Mouse (Mus musculus) ES-E14 (cell line): ENCODE results near the gene Mrtfb. TPM values are rescaled to one million over a fixed set of nuclear protein-coding genes. Genes with fewer than 3 reads are reported as not detected.

Experiments used
- DNase-seq: peaks from one replicate; pipeline ENCODE4 v3.0.0-alpha.2; 2013; ENCODE audit warnings: low read depth, low spot score
- H3K27ac ChIP-seq: 2 replicates; pipeline ENCODE4 v1.5.1; 2012; ENCODE audit warnings: low read depth, mild to moderate bottlenecking, low read length, moderate library complexity, mixed read lengths; ENCODE audit not compliant: poor library complexity, insufficient read depth, severe bottlenecking
- H3K36me3 ChIP-seq: 2 replicates; pipeline ENCODE4 v1.6.1; 2012; ENCODE audit warnings: mild to moderate bottlenecking, low read length, moderate library complexity, mixed read lengths; ENCODE audit not compliant: control insufficient read depth, poor library complexity, insufficient read depth, severe bottlenecking
- H3K4me1 ChIP-seq, 2 experiments: fragments of 150-350 bp in 1 of 2; sonication (generic) in 1 of 2; 2 replicates each; pipeline ENCODE4 v1.6.1; 2012; ENCODE audit warnings: low read length in 2 of 2, mild to moderate bottlenecking in 1 of 2, mixed read lengths in 1 of 2; ENCODE audit not compliant: control insufficient read depth in 2 of 2, insufficient read depth in 2 of 2, poor library complexity in 1 of 2
- H3K4me3 ChIP-seq, 2 experiments: fragments of 150-350 bp in 1 of 2; sonication (generic) in 1 of 2; 2 replicates each; pipeline ENCODE4 v1.5.1; 2012; ENCODE audit warnings: low read length in 2 of 2, low read depth in 1 of 2, mild to moderate bottlenecking in 1 of 2, mixed read lengths in 1 of 2; ENCODE audit not compliant: insufficient read depth in 1 of 2, poor library complexity in 1 of 2, severe bottlenecking in 1 of 2
- H3K9ac ChIP-seq: 2 replicates; pipeline ENCODE4 v1.6.1; 2012; ENCODE audit warnings: low read depth, mild to moderate bottlenecking, low read length, mixed read lengths; ENCODE audit not compliant: poor library complexity, insufficient read depth, severe bottlenecking
- H3K9me3 ChIP-seq: fragments of 150-350 bp; sonication (generic); 2 replicates; pipeline ENCODE4 v1.6.1; 2012; ENCODE audit warnings: low read depth, mild to moderate bottlenecking, low read length; ENCODE audit not compliant: control insufficient read depth, insufficient read depth
- CHD2 ChIP-seq: IDR thresholded peaks from 2 replicates; pipeline ENCODE4 v1.6.1; 2014; ENCODE audit warnings: mild to moderate bottlenecking, low read depth, low read length, inconsistent platforms
- HCFC1 ChIP-seq: IDR thresholded peaks from 2 replicates; pipeline ENCODE4 v1.6.1; 2012; ENCODE audit warnings: low read length, inconsistent platforms, borderline replicate concordance; ENCODE audit not compliant: insufficient read depth
- MAFK ChIP-seq: IDR thresholded peaks from 2 replicates; pipeline ENCODE4 v1.6.1; 2014; ENCODE audit warnings: mild to moderate bottlenecking, low read depth, low read length, inconsistent platforms; ENCODE audit not compliant: insufficient read depth
- ZC3H11A ChIP-seq: IDR thresholded peaks from 2 replicates; pipeline ENCODE4 v1.6.1; 2012; ENCODE audit warnings: low read depth, mild to moderate bottlenecking, inconsistent platforms, low read length, borderline replicate concordance
- ZNF384 ChIP-seq: IDR thresholded peaks from 2 replicates; pipeline ENCODE4 v1.6.1; 2012; ENCODE audit warnings: low read depth, low read length, inconsistent platforms
- in situ Hi-C, 2 experiments: fragments of 600-800 bp; cut with MboI; formaldehyde crosslinking; loops; one replicate each; pipeline ENCODE4 v1.15.1; 2025; ENCODE audit warnings: low sequenced_read_pairs in 2 of 2, inconsistent platforms in 1 of 2; ENCODE audit not compliant: unreplicated experiment in 2 of 2
- total RNA-seq: library from RNA; depleted of rRNA; stranded (reverse); fragments of 300-350 nt; gene quantifications from 2 replicates; pipeline ENCODE4 v1.2.3, GENCODE M21; 2012; rRNA removed

Mrtfb gene
- total RNA-seq, 1 experiment: 9.6 TPM

- Histone ChIP-seq H3K9me3 (no peaks in the 10 kb centered on the region), H3K9ac (no peak overlapping the region), H3K4me3 (no peak overlapping the region), H3K4me1 (no peaks in the 10 kb centered on the region), H3K36me3 (no peaks in the 10 kb centered on the region), H3K27ac (no peak overlapping the region)
- in situ Hi-C loops: no loop called here
- no peak for DNase-seq
- TF ChIP-seq HCFC1: no peak
- no peak for TF ChIP-seq ZC3H11A
- TF ChIP-seq ZNF384: no peak
- no peak for TF ChIP-seq MAFK
- no peak for TF ChIP-seq CHD2
Observed at GRCm38 (mm10) chr16:13460071-13460470, 203.8 kb downstream of the Mrtfb start.

DNA sequence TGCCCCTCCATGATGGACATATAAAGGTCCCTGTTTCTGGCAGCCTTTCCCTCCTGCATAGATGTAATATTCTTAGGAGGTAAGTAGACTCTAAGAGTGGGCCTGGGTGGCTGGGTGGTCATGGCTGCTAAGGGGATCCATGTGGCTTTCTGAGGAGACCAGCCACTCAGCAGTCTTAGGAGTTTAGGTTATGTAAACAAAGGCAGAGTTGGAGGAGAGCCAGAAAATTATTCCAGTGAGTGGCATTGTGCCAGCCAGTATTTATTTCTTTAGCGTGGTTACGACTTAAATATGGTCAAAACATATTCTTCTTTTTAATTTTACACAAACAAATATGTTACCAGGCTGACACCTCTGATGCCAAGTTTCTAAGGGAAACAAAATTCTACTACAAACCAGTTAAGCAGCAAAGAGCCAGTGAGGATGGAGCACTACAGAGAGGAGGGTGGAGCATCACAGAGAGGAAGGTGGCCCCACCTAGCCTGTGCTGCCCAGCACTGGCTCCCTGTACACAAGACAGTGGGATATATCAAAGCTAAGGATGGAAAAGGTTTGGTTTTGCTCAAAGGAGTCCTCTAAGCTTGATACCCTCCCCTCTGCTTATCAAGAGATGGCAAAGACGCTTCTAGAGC, 204.6 kb downstream of the Mrtfb start:
- Histone ChIP-seq H3K4me1 (no peaks in the 10 kb centered on the region), H3K9ac (no peak overlapping the region), H3K4me3 (no peak overlapping the region), H3K36me3 (no peaks in the 10 kb centered on the region), H3K9me3 (no peaks in the 10 kb centered on the region), H3K27ac (no peak overlapping the region)
- TF ChIP-seq HCFC1 (no peak), ZC3H11A (no peak), CHD2 (no peak), MAFK (no peak)
- in situ Hi-C loops: no loop called here
- no peak for DNase-seq

DNA sequence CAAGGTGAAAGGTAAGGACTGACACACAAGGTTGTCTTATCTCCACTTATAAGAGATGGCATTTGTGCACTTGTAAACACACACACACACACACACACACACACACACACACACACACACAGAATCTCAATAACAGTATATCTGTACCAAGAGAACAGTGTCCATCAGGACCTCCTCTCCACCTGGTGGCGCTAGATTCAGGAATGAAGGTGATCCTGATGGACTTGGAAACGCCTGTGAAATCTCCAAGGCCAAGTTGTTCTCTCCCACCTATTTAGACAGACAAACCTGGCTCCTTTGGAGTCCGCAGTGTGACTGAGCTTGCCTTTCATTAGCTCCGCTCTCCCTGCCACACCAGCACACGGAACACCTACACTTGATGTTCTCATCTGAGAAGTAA, 208.4 kb downstream of the Mrtfb start:
- DNase-seq: no peak
- Histone ChIP-seq H3K9me3 (no peaks in the 10 kb centered on the region), H3K4me3 (no peak overlapping the region), H3K9ac (no peak overlapping the region), H3K4me1 (no peaks in the 10 kb centered on the region), H3K27ac (no peak overlapping the region), H3K36me3 (no peaks in the 10 kb centered on the region)
- no peak for TF ChIP-seq CHD2
- no peak for TF ChIP-seq HCFC1
- no peak for TF ChIP-seq ZC3H11A
- no peak for TF ChIP-seq ZNF384
- no peak for TF ChIP-seq MAFK
- in situ Hi-C loops: no loop called here

Other genes with a start within 250 kb of the Mrtfb start
- gene Ercc4, start 146.8 kb upstream of the Mrtfb start, total RNA-seq: 18.2 and 21.4 TPM in 2 replicates